Mouse (Mus musculus) liver, adult 2 months (tissue): Measurements from ENCODE around the gene Dapk3. TPM values are rescaled to one million over a fixed set of nuclear protein-coding genes. Genes with fewer than 3 reads are reported as not detected.

Experiments
- DNase-seq: peaks from one replicate; pipeline ENCODE4 v3.0.0-alpha.2; 2011; ENCODE audit warnings: low read depth, low spot score; ENCODE audit errors: extremely low read depth
- H3K27ac ChIP-seq: fragments of 200-500 bp; replicated peaks from 2 replicates; pipeline ENCODE4 v1.5.1; 2012; ENCODE audit warnings: low read depth, mild to moderate bottlenecking, control low read depth, inconsistent platforms, low read length; ENCODE audit not compliant: insufficient read depth
- H3K27me3 ChIP-seq: fragments of 200-500 bp; 2 replicates; pipeline ENCODE4 v1.6.1; 2012; ENCODE audit warnings: mild to moderate bottlenecking, moderate library complexity, low read length, inconsistent platforms; ENCODE audit not compliant: control insufficient read depth, insufficient read depth
- H3K36me3 ChIP-seq: fragments of 200-500 bp; 2 replicates; pipeline ENCODE4 v1.6.1; 2012; ENCODE audit warnings: low read length, inconsistent platforms; ENCODE audit not compliant: control insufficient read depth, insufficient read depth
- H3K4me1 ChIP-seq: fragments of 200-500 bp; 2 replicates; pipeline ENCODE4 v1.6.1; 2011; ENCODE audit warnings: low read length; ENCODE audit not compliant: control insufficient read depth, insufficient read depth
- H3K4me3 ChIP-seq: fragments of 200-500 bp; 2 replicates; pipeline ENCODE4 v1.5.1; 2011; ENCODE audit warnings: low read depth, mild to moderate bottlenecking, control low read depth, low read length, moderate library complexity; ENCODE audit not compliant: insufficient read depth
- H3K79me2 ChIP-seq: fragments of 200-500 bp; 2 replicates; pipeline ENCODE4 v1.6.1; 2012; ENCODE audit warnings: inconsistent platforms, mild to moderate bottlenecking, low read length, moderate library complexity; ENCODE audit not compliant: control insufficient read depth, insufficient read depth
- H3K9ac ChIP-seq: fragments of 200-500 bp; 2 replicates; pipeline ENCODE4 v1.6.1; 2012; ENCODE audit warnings: low read depth, mild to moderate bottlenecking, control low read depth, inconsistent platforms, low read length
- CTCF ChIP-seq: fragments of 200-500 bp; IDR thresholded peaks from 2 replicates; pipeline ENCODE4 v1.5.1; 2011; ENCODE audit warnings: low read depth, low read length, control low read depth
- POLR2A ChIP-seq: fragments of 200-500 bp; IDR thresholded peaks from 2 replicates; pipeline ENCODE4 v1.6.1; 2011; ENCODE audit warnings: low read length, control low read depth; ENCODE audit not compliant: insufficient read depth; ENCODE audit errors: extremely low read depth
- WGBS: fragments of 180-500 bp; shearing (Covaris S2); methylation state at CpG from one replicate; pipeline ENCODE4 v1.1.7; 2018; 5-methylcytosine and 5-hydroxymethylcytosine counted together
- polyA plus RNA-seq: library from polyadenylated mRNA; depleted of rRNA; stranded (reverse); fragments of >200 nt; gene quantifications from 2 replicates; pipeline ENCODE4 v1.2.3, GENCODE M21; 2012; rRNA removed
- total RNA-seq: library from RNA; depleted of rRNA; stranded (reverse); fragments of >200 nt; gene quantifications from 2 replicates; pipeline ENCODE4 v1.2.3, GENCODE M21; 2014; rRNA removed

The Dapk3 gene
- total and polyA plus RNA-seq, 2 experiments = 14.1 to 44.2 TPM

- Histone ChIP-seq H3K27me3 (0 out of 2 replicates have a peak, but pooled peaks cover 9% of the 10 kb centered on the region), H3K27ac (no peak overlapping the region), H3K9ac (no peak overlapping the region), H3K36me3 (no peaks in the 10 kb centered on the region), H3K4me1 (peaks cover 11% of the 10 kb centered on the region), H3K79me2 (no peaks in the 10 kb centered on the region), H3K4me3 (no peak overlapping the region)
- 98% methylated on average over 2 of the region's 2 CpGs for WGBS
- no peak for TF ChIP-seq CTCF
- no peak for TF ChIP-seq POLR2A
- DNase-seq = no peak
Observed at GRCm38 (mm10) chr10:81238618-81239017, 55.8 kb downstream of the Dapk3 start.

DNA sequence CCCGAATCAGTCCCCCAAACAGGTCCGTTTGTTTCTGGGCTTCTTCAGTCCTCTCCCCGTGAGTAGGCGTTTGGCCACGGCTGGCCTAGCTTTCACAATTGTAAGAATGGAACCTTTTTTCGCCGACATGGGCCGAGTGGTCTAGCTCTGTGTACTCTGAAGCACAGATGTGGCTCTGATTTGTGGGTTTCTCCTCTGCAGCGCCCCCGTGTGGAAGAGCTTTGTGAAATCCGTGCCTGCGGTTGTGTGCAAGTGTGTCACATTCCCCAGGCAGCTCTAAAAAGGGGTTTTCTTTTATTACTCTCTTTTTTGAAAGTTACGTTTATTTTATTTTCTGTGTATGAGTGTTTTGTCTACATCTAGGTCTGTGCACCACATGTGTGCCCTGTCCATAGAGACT, 58.1 kb downstream of the Dapk3 start:
- H3K36me3 ChIP-seq = no peaks in the 10 kb centered on the region
- 38% methylated on average over 13 of the region's 13 CpGs for WGBS
- DNase-seq = peak; percentile 26
- no peak for TF ChIP-seq POLR2A
- TF ChIP-seq CTCF = peak; percentile 78
- H3K4me3 ChIP-seq = no peak overlapping the region
- no peak overlapping the region for H3K27ac ChIP-seq
- no peaks in the 10 kb centered on the region for H3K4me1 ChIP-seq
- no peaks in the 10 kb centered on the region for H3K79me2 ChIP-seq
- H3K9ac ChIP-seq = no peak overlapping the region
- 0 out of 2 replicates have a peak, but pooled peaks cover 9% of the 10 kb centered on the region for H3K27me3 ChIP-seq

GRCm38 (mm10) chr10:81242021-81242420, 59.2 kb downstream of the Dapk3 start:
- no peak for DNase-seq
- Histone ChIP-seq H3K79me2 (no peaks in the 10 kb centered on the region), H3K27me3 (0 out of 2 replicates have a peak, but pooled peaks cover 9% of the 10 kb centered on the region), H3K4me1 (no peaks in the 10 kb centered on the region), H3K27ac (no peak overlapping the region), H3K36me3 (no peaks in the 10 kb centered on the region), H3K9ac (no peak overlapping the region), H3K4me3 (no peak overlapping the region)
- TF ChIP-seq POLR2A (no peak), CTCF (no peak)
- WGBS = 87% methylated on average over 16 of the region's 16 CpGs

Other genes with a start within 250 kb of the Dapk3 start
- gene Gng7, start 168.1 kb upstream of the Dapk3 start, total RNA-seq = 0.09 and 0.13 TPM in 2 replicates
- 0.65 TPM in 2 replicates for gene Gng7, start 168.1 kb upstream of the Dapk3 start, polyA plus RNA-seq
- gene Diras1, start 157.3 kb upstream of the Dapk3 start, total RNA-seq = 0.07 TPM in 1 of 2 replicates, not detected in the other
- not detected in 2 replicates for gene Diras1, start 157.3 kb upstream of the Dapk3 start, polyA plus RNA-seq
- 6.1 and 6.9 TPM in 2 replicates for gene Slc39a3, start 145.6 kb upstream of the Dapk3 start, total RNA-seq
- 13.2 and 14.1 TPM in 2 replicates for gene Slc39a3, start 145.6 kb upstream of the Dapk3 start, polyA plus RNA-seq
- 43.9 and 53.8 TPM in 2 replicates for gene Sgta, start 122.8 kb upstream of the Dapk3 start, total RNA-seq
- 136 and 146 TPM in 2 replicates for gene Sgta, start 122.8 kb upstream of the Dapk3 start, polyA plus RNA-seq
- gene Thop1, start 113.0 kb upstream of the Dapk3 start, total RNA-seq = 7.4 and 9.3 TPM in 2 replicates
- 12.0 and 13.1 TPM in 2 replicates for gene Thop1, start 113.0 kb upstream of the Dapk3 start, polyA plus RNA-seq
- gene Creb3l3, start 84.1 kb upstream of the Dapk3 start, total RNA-seq = 190 and 205 TPM in 2 replicates
- gene Creb3l3, start 84.1 kb upstream of the Dapk3 start, polyA plus RNA-seq = 287 and 308 TPM in 2 replicates
- 46.6 and 61.1 TPM in 2 replicates for gene Map2k2, start 77.1 kb upstream of the Dapk3 start, total RNA-seq
- 192 and 231 TPM in 2 replicates for gene Map2k2, start 77.1 kb upstream of the Dapk3 start, polyA plus RNA-seq
- 10.0 and 14.2 TPM in 2 replicates for gene Zbtb7a, start 47.8 kb upstream of the Dapk3 start, total RNA-seq
- 28.6 and 34.0 TPM in 2 replicates for gene Zbtb7a, start 47.8 kb upstream of the Dapk3 start, polyA plus RNA-seq
- 8.9 and 10.1 TPM in 2 replicates for gene Pias4, start 15.1 kb upstream of the Dapk3 start, total RNA-seq
- gene Pias4, start 15.1 kb upstream of the Dapk3 start, polyA plus RNA-seq = 17.8 and 22.7 TPM in 2 replicates
- gene Eef2, start 6.4 kb upstream of the Dapk3 start, total RNA-seq = 812 and 946 TPM in 2 replicates
- 1,151 and 1,204 TPM in 2 replicates for gene Eef2, start 6.4 kb upstream of the Dapk3 start, polyA plus RNA-seq
- not detected in 2 replicates for gene 4930442H23Rik, start 844 bp downstream of the Dapk3 start, total RNA-seq
- gene 4930442H23Rik, start 844 bp downstream of the Dapk3 start, polyA plus RNA-seq = not detected in 2 replicates
- 0.09 TPM in 1 of 2 replicates, not detected in the other for gene Nmrk2, start 19.0 kb downstream of the Dapk3 start, total RNA-seq
- gene Nmrk2, start 19.0 kb downstream of the Dapk3 start, polyA plus RNA-seq = not detected in 2 replicates
- 0.07 TPM in 1 of 2 replicates, not detected in the other for gene Atcay, start 47.8 kb downstream of the Dapk3 start, total RNA-seq
- gene Atcay, start 47.8 kb downstream of the Dapk3 start, polyA plus RNA-seq = not detected in 2 replicates
- gene Zfr2, start 50.1 kb downstream of the Dapk3 start, total RNA-seq = 0.27 and 0.74 TPM in 2 replicates
- gene Zfr2, start 50.1 kb downstream of the Dapk3 start, polyA plus RNA-seq = 0.15 and 1.6 TPM in 2 replicates
- 0.60 and 0.65 TPM in 2 replicates for gene Matk, start 69.9 kb downstream of the Dapk3 start, total RNA-seq
- 0.27 and 0.43 TPM in 2 replicates for gene Matk, start 69.9 kb downstream of the Dapk3 start, polyA plus RNA-seq
- 52.1 and 65.9 TPM in 2 replicates for gene Mrpl54, start 83.9 kb downstream of the Dapk3 start, total RNA-seq
- 66.6 and 85.9 TPM in 2 replicates for gene Mrpl54, start 83.9 kb downstream of the Dapk3 start, polyA plus RNA-seq
- gene Apba3, start 84.0 kb downstream of the Dapk3 start, total RNA-seq = 30.5 and 44.1 TPM in 2 replicates
- 132 and 143 TPM in 2 replicates for gene Apba3, start 84.0 kb downstream of the Dapk3 start, polyA plus RNA-seq
- 7.6 and 7.7 TPM in 2 replicates for gene Tjp3, start 108.6 kb downstream of the Dapk3 start, total RNA-seq
- gene Tjp3, start 108.6 kb downstream of the Dapk3 start, polyA plus RNA-seq = 24.2 and 32.0 TPM in 2 replicates
- 7.4 and 10.0 TPM in 2 replicates for gene Pip5k1c, start 110.0 kb downstream of the Dapk3 start, total RNA-seq
- 25.8 and 30.1 TPM in 2 replicates for gene Pip5k1c, start 110.0 kb downstream of the Dapk3 start, polyA plus RNA-seq
- 5.0 and 5.7 TPM in 2 replicates for gene Cactin, start 138.1 kb downstream of the Dapk3 start, total RNA-seq
- 12.8 and 14.1 TPM in 2 replicates for gene Cactin, start 138.1 kb downstream of the Dapk3 start, polyA plus RNA-seq
- 0.37 and 0.81 TPM in 2 replicates for gene Tbxa2r, start 145.7 kb downstream of the Dapk3 start, total RNA-seq
- 3.8 and 4.0 TPM in 2 replicates for gene Tbxa2r, start 145.7 kb downstream of the Dapk3 start, polyA plus RNA-seq
- under 0.01 and 0.27 TPM in 2 replicates for gene Gipc3, start 160.3 kb downstream of the Dapk3 start, total RNA-seq
- 0.51 and 0.57 TPM in 2 replicates for gene Gipc3, start 160.3 kb downstream of the Dapk3 start, polyA plus RNA-seq
- gene Hmg20b, start 167.5 kb downstream of the Dapk3 start, total RNA-seq = 9.9 and 10.8 TPM in 2 replicates
- 48.1 and 54.0 TPM in 2 replicates for gene Hmg20b, start 167.5 kb downstream of the Dapk3 start, polyA plus RNA-seq
- gene Mfsd12, start 174.5 kb downstream of the Dapk3 start, total RNA-seq = 5.3 and 7.4 TPM in 2 replicates
- gene Mfsd12, start 174.5 kb downstream of the Dapk3 start, polyA plus RNA-seq = 12.8 and 13.4 TPM in 2 replicates
- 0.47 TPM in 1 of 2 replicates, not detected in the other for gene 4930404N11Rik, start 182.8 kb downstream of the Dapk3 start, total RNA-seq
- gene 4930404N11Rik, start 182.8 kb downstream of the Dapk3 start, polyA plus RNA-seq = 0.12 and 0.37 TPM in 2 replicates
- gene Fzr1, start 195.5 kb downstream of the Dapk3 start, total RNA-seq = 6.2 and 8.1 TPM in 2 replicates
- gene Fzr1, start 195.5 kb downstream of the Dapk3 start, polyA plus RNA-seq = 20.9 and 29.9 TPM in 2 replicates
- 39.7 and 53.8 TPM in 2 replicates for gene Dohh, start 201.4 kb downstream of the Dapk3 start, total RNA-seq
- 42.6 and 49.7 TPM in 2 replicates for gene Dohh, start 201.4 kb downstream of the Dapk3 start, polyA plus RNA-seq
- gene Gm48551, start 201.5 kb downstream of the Dapk3 start, total RNA-seq = 2.4 TPM in 1 of 2 replicates, not detected in the other
- 0.32 and 0.44 TPM in 2 replicates for gene Gm48551, start 201.5 kb downstream of the Dapk3 start, polyA plus RNA-seq
- gene Gm48552, start 206.0 kb downstream of the Dapk3 start, total RNA-seq = 0.40 TPM in 1 of 2 replicates, not detected in the other
- gene Gm48552, start 206.0 kb downstream of the Dapk3 start, polyA plus RNA-seq = 0.26 and 1.4 TPM in 2 replicates
- 1.3 and 1.5 TPM in 2 replicates for gene Smim24, start 210.0 kb downstream of the Dapk3 start, total RNA-seq
- gene Smim24, start 210.0 kb downstream of the Dapk3 start, polyA plus RNA-seq = 2.3 and 4.1 TPM in 2 replicates